Comparison of ENCODE assay signal across 15 mouse cellular contexts in genomic region chr5:19951102-19951501, GRCm38 (mm10).
"Had no signal": no experiment of that assay in that cellular context is flagged by ENCODE, and none has a peak within 500 bp of the region (broad histone marks: within the 10 kb centered on the region; RNA-seq: fewer than 3 reads in every experiment).

No protein-coding gene starts in this region.

- DNase-seq: kidney, adult 8-10 months; kidney, postnatal 10 days; kidney, postnatal 36 days; liver; lung, adult 18-20 months; lung, postnatal 10 days; lung, postnatal 36 days; right cerebral cortex, adult 18-20 months; right cerebral cortex, postnatal 14 days; right cerebral cortex, postnatal 4 days; thymus, adult 2 months; thymus, postnatal 14 days had no signal

- ATAC-seq: liver, embryonic 12.5 days; midbrain, embryonic 13.5 days; midbrain, embryonic 16.5 days had no signal
